Mouse (Mus musculus) kidney, adult 2 months (tissue): Measurements from ENCODE around the gene Daam1.

Experiments used
- CTCF ChIP-seq: fragments of 200-500 bp; conservative IDR thresholded peaks from 2 replicates; pipeline ENCODE4 v1.5.1; 2011; ENCODE audit warnings: low read depth, mild to moderate bottlenecking, control low read depth, low read length, moderate library complexity, mixed read lengths; ENCODE audit not compliant: insufficient read depth, insufficient read length
- POLR2A ChIP-seq: fragments of 200-500 bp; IDR thresholded peaks from one replicate; pipeline ENCODE4 v1.6.1; 2011; ENCODE audit warnings: low read depth, low read length, control low read depth

GRCm38 (mm10) chr12:71924978-71925529, 94.2 kb downstream of the Daam1 start:
- TF ChIP-seq CTCF (no peak), POLR2A (no peak)
